Mouse (Mus musculus) intestine, postnatal 0 days (tissue): ENCODE measurements around the gene Sept9. TPM values are rescaled to one million over a fixed set of nuclear protein-coding genes. Genes with fewer than 3 reads are reported as not detected.

Source experiments
- ATAC-seq: fragments of 200-750 bp; cut with Nextera tagmentation; 2 replicates; pipeline ENCODE4 v1.8.0; 2017; ENCODE audit warnings: mild to moderate bottlenecking, moderate TSS enrichment, moderate library complexity
- H3K27ac ChIP-seq: fragments of 300-500 bp; sonication (generic); 2 replicates; pipeline ENCODE4 v1.5.1; 2014; ENCODE audit warnings: mild to moderate bottlenecking, low read depth, low read length, moderate library complexity
- H3K27me3 ChIP-seq: fragments of 300-500 bp; sonication (generic); replicated peaks from 2 replicates; pipeline ENCODE4 v1.6.1; 2014; ENCODE audit warnings: low read length, mixed read lengths; ENCODE audit not compliant: control insufficient read depth, insufficient read depth
- H3K36me3 ChIP-seq: fragments of 300-500 bp; sonication (generic); 2 replicates; pipeline ENCODE4 v1.6.1; 2014; ENCODE audit warnings: mild to moderate bottlenecking, moderate library complexity; ENCODE audit not compliant: control insufficient read depth, insufficient read depth
- H3K4me1 ChIP-seq: fragments of 300-500 bp; sonication (generic); replicated peaks from 2 replicates; pipeline ENCODE4 v1.6.1; 2014; ENCODE audit warnings: antibody characterized with exemption, low read length, mixed read lengths; ENCODE audit not compliant: control insufficient read depth, insufficient read depth
- H3K4me2 ChIP-seq: fragments of 300-500 bp; sonication (generic); replicated peaks from 2 replicates; pipeline ENCODE4 v1.6.1; 2014; ENCODE audit warnings: low read depth, mild to moderate bottlenecking, moderate library complexity
- H3K4me3 ChIP-seq: fragments of 300-500 bp; sonication (generic); 2 replicates; pipeline ENCODE4 v1.5.1; 2014; ENCODE audit warnings: low read depth, low read length
- H3K9ac ChIP-seq: fragments of 300-500 bp; sonication (generic); 2 replicates; pipeline ENCODE4 v1.6.1; 2014; ENCODE audit warnings: mild to moderate bottlenecking, low read depth, low read length
- H3K9me3 ChIP-seq: fragments of 300-500 bp; sonication (generic); 2 replicates; pipeline ENCODE4 v1.6.1; 2016; ENCODE audit warnings: mixed run types; ENCODE audit not compliant: control insufficient read depth
- CTCF ChIP-seq: sonication (generic); IDR thresholded peaks from 2 replicates; pipeline ENCODE4 v1.5.1; 2016; ENCODE audit warnings: low read depth, mild to moderate bottlenecking, control low read depth, antibody characterized with exemption, moderate library complexity
- WGBS: fragments of 180-500 bp; shearing (Covaris S2); extraction: QIAGEN DNeasy Blood & Tissue Kit; methylation state at CpG from one replicate; pipeline ENCODE4 v1.1.7; 2014; 5-methylcytosine and 5-hydroxymethylcytosine counted together
- polyA plus RNA-seq: library from polyadenylated mRNA; unstranded; fragments of >200 nt; fragmentation: Nextera tagmentation; extraction: Ambion mirVana; gene quantifications from 2 replicates; pipeline ENCODE4 v1.2.1, GENCODE M21; 2015

Gene Sept9
- polyA plus RNA-seq, 1 experiment from 2014 or later, result 74.5 TPM

- 63% methylated on average over 16 of the region's 16 CpGs for WGBS
- peak overlapping the region; percentile 40 for H3K4me2 ChIP-seq
- H3K4me3 ChIP-seq, result no peak overlapping the region
- peak overlapping the region; percentile 79 for H3K27ac ChIP-seq
- no peaks in the 10 kb centered on the region for H3K27me3 ChIP-seq
- peaks cover 40% of the 10 kb centered on the region for H3K4me1 ChIP-seq
- 0 out of 2 replicates have a peak overlapping the region, but pooled peaks have one; percentile 3 for H3K9ac ChIP-seq
- H3K36me3 ChIP-seq, result no peaks in the 10 kb centered on the region; the same call in 1 of the 2 replicates
- TF ChIP-seq CTCF, result no peak
- no peaks in the 10 kb centered on the region for H3K9me3 ChIP-seq
- ATAC-seq, result no peak
Observed at GRCm38 (mm10) chr11:117316441-117317331, 117.2 kb downstream of the Sept9 start.

- H3K4me1 ChIP-seq, result peaks cover 40% of the 10 kb centered on the region
Observed at GRCm38 (mm10) chr11:117317429-117318101, 118.1 kb downstream of the Sept9 start.

GRCm38 (mm10) chr11:117318202-117318601, 118.7 kb downstream of the Sept9 start:
- Histone ChIP-seq H3K9me3 (no peaks in the 10 kb centered on the region), H3K27ac (no peak overlapping the region), H3K9ac (no peak overlapping the region), H3K36me3 (no peaks in the 10 kb centered on the region; the same call in 1 of the 2 replicates), H3K4me2 (no peak overlapping the region), H3K27me3 (no peaks in the 10 kb centered on the region), H3K4me1 (peaks cover 38% of the 10 kb centered on the region), H3K4me3 (no peak overlapping the region)
- 72% methylated on average over 3 of the region's 3 CpGs for WGBS
- peak; percentile 39; the same call in 1 of the 2 replicates for TF ChIP-seq CTCF
- ATAC-seq, result no peak

More at GRCm38 (mm10) chr11:117317429-117318101, 118.1 kb downstream of the Sept9 start:
- Histone ChIP-seq H3K4me3 (no peak overlapping the region), H3K9me3 (no peaks in the 10 kb centered on the region), H3K4me2 (peak overlapping the region; percentile 40), H3K9ac (0 out of 2 replicates have a peak overlapping the region, but pooled peaks have one; percentile 3), H3K27me3 (no peaks in the 10 kb centered on the region), H3K27ac (peak overlapping the region; percentile 79), H3K36me3 (no peaks in the 10 kb centered on the region; the same call in 1 of the 2 replicates)
- no peak for TF ChIP-seq CTCF
- no peak for ATAC-seq
- 49% methylated on average over 20 of the region's 20 CpGs for WGBS

- Histone ChIP-seq H3K4me3 (no peak overlapping the region), H3K27me3 (no peaks in the 10 kb centered on the region), H3K4me2 (no peak overlapping the region), H3K4me1 (peaks cover 37% of the 10 kb centered on the region), H3K9ac (no peak overlapping the region), H3K9me3 (no peaks in the 10 kb centered on the region), H3K36me3 (no peaks in the 10 kb centered on the region; the same call in 1 of the 2 replicates), H3K27ac (peak overlapping the region; percentile 46; the same call in 1 of the 2 replicates)
- ATAC-seq, result no peak
- 65% methylated on average over 12 of the region's 12 CpGs for WGBS
- TF ChIP-seq CTCF, result no peak
Observed at GRCm38 (mm10) chr11:117318731-117319542, 119.5 kb downstream of the Sept9 start.

GRCm38 (mm10) chr11:117319543-117320335, 120.3 kb downstream of the Sept9 start:
- peak overlapping the region; percentile 70 for H3K27ac ChIP-seq
- H3K4me3 ChIP-seq, result no peak overlapping the region
- H3K27me3 ChIP-seq, result no peaks in the 10 kb centered on the region
- ATAC-seq, result peak; percentile 81
- peaks cover 39% of the 10 kb centered on the region for H3K4me1 ChIP-seq
- WGBS, result 18% methylated on average over 15 of the region's 15 CpGs
- TF ChIP-seq CTCF, result peak; percentile 32
- H3K9me3 ChIP-seq, result no peaks in the 10 kb centered on the region
- no peak overlapping the region for H3K9ac ChIP-seq
- no peaks in the 10 kb centered on the region; the same call in 1 of the 2 replicates for H3K36me3 ChIP-seq
- H3K4me2 ChIP-seq, result peak overlapping the region; percentile 24; the same call in 1 of the 2 replicates
